Mouse (Mus musculus): ENCODE data around the gene Lig1. TPM values are rescaled to one million over a fixed set of nuclear protein-coding genes. Genes with fewer than 3 reads are reported as not detected.

Gene Lig1
- polyA plus RNA-seq, 1 experiment: 11.3 TPM

GRCm38 (mm10) chr7:13310493-13311199 is 33.6 kb downstream of the Lig1 start:
- H3K4me3 ChIP-seq (ENCODE audit: control insufficient read depth, low read depth, low read length): no peak overlapping the region
- H3K4me1 ChIP-seq (ENCODE audit: control insufficient read depth, insufficient read depth, low read length): no peaks in the 10 kb centered on the region
- H3K27ac ChIP-seq (ENCODE audit: control insufficient read depth, insufficient read depth, low read depth, low read length): no peak overlapping the region
- H3K27me3 ChIP-seq (ENCODE audit: control insufficient read depth, insufficient read depth, low read length): no peaks in the 10 kb centered on the region
- no peaks in the 10 kb centered on the region for H3K36me3 ChIP-seq (ENCODE audit: control insufficient read depth, insufficient read depth, low read length)
- TF ChIP-seq POLR2A (IDR thresholded peaks at IDR 0.05; ENCODE audit: control insufficient read depth, low read depth, low read length): no peak
- TF ChIP-seq CTCF (IDR thresholded peaks at IDR 0.05; ENCODE audit: control insufficient read depth, insufficient read depth, insufficient replicate concordance, low read depth, low read length): no peak

GRCm38 (mm10) chr7:13311401-13311800 is 34.3 kb downstream of the Lig1 start:
- no peak overlapping the region for H3K27ac ChIP-seq (ENCODE audit: control insufficient read depth, insufficient read depth, low read depth, low read length)
- TF ChIP-seq POLR2A (IDR thresholded peaks at IDR 0.05; ENCODE audit: control insufficient read depth, low read depth, low read length): no peak
- H3K36me3 ChIP-seq (ENCODE audit: control insufficient read depth, insufficient read depth, low read length): no peaks in the 10 kb centered on the region
- no peak overlapping the region for H3K4me3 ChIP-seq (ENCODE audit: control insufficient read depth, low read depth, low read length)
- no peaks in the 10 kb centered on the region for H3K27me3 ChIP-seq (ENCODE audit: control insufficient read depth, insufficient read depth, low read length)
- no peaks in the 10 kb centered on the region for H3K4me1 ChIP-seq (ENCODE audit: control insufficient read depth, insufficient read depth, low read length)

- H3K36me3 ChIP-seq (ENCODE audit: control insufficient read depth, insufficient read depth, low read length): no peaks in the 10 kb centered on the region
- H3K4me1 ChIP-seq (ENCODE audit: control insufficient read depth, insufficient read depth, low read length): no peaks in the 10 kb centered on the region
- TF ChIP-seq POLR2A (IDR thresholded peaks at IDR 0.05; ENCODE audit: control insufficient read depth, low read depth, low read length): no peak
- TF ChIP-seq CTCF (IDR thresholded peaks at IDR 0.05; ENCODE audit: control insufficient read depth, insufficient read depth, insufficient replicate concordance, low read depth, low read length): no peak
- H3K4me3 ChIP-seq (ENCODE audit: control insufficient read depth, low read depth, low read length): no peak overlapping the region
- H3K27me3 ChIP-seq (ENCODE audit: control insufficient read depth, insufficient read depth, low read length): no peaks in the 10 kb centered on the region
- H3K27ac ChIP-seq (ENCODE audit: control insufficient read depth, insufficient read depth, low read depth, low read length): no peak overlapping the region
Observed at GRCm38 (mm10) chr7:13314095-13314597, 37.1 kb downstream of the Lig1 start.

- Histone ChIP-seq H3K27ac (ENCODE audit: control insufficient read depth, insufficient read depth, low read depth, low read length) (no peak overlapping the region), H3K36me3 (ENCODE audit: control insufficient read depth, insufficient read depth, low read length) (no peaks in the 10 kb centered on the region), H3K27me3 (ENCODE audit: control insufficient read depth, insufficient read depth, low read length) (no peaks in the 10 kb centered on the region), H3K4me3 (ENCODE audit: control insufficient read depth, low read depth, low read length) (no peak overlapping the region), H3K4me1 (ENCODE audit: control insufficient read depth, insufficient read depth, low read length) (no peaks in the 10 kb centered on the region)
- no peak for TF ChIP-seq POLR2A (IDR thresholded peaks at IDR 0.05; ENCODE audit: control insufficient read depth, low read depth, low read length)
- no peak for TF ChIP-seq CTCF (IDR thresholded peaks at IDR 0.05; ENCODE audit: control insufficient read depth, insufficient read depth, insufficient replicate concordance, low read depth, low read length)
Observed at GRCm38 (mm10) chr7:13321424-13321823, 44.3 kb downstream of the Lig1 start.

- no peak for TF ChIP-seq POLR2A (IDR thresholded peaks at IDR 0.05; ENCODE audit: control insufficient read depth, low read depth, low read length)
- no peak for TF ChIP-seq CTCF (IDR thresholded peaks at IDR 0.05; ENCODE audit: control insufficient read depth, insufficient read depth, insufficient replicate concordance, low read depth, low read length)
- Histone ChIP-seq H3K27ac (ENCODE audit: control insufficient read depth, insufficient read depth, low read depth, low read length) (no peak within 1 kb of the TSS), H3K4me1 (ENCODE audit: control insufficient read depth, insufficient read depth, low read length) (no peaks in the 10 kb centered on the region), H3K36me3 (ENCODE audit: control insufficient read depth, insufficient read depth, low read length) (no peaks in the 10 kb centered on the region), H3K27me3 (ENCODE audit: control insufficient read depth, insufficient read depth, low read length) (no peaks in the 10 kb centered on the region), H3K4me3 (ENCODE audit: control insufficient read depth, low read depth, low read length) (no peak within 1 kb of the TSS)
Observed at GRCm38 (mm10) chr7:13324316-13324715, 47.2 kb downstream of the Lig1 start, which contains the start of gene Pla2g4c. Gene Pla2g4c, plus strand, starts transcription at chr7:13324655.

- Histone ChIP-seq H3K36me3 (ENCODE audit: control insufficient read depth, insufficient read depth, low read length) (no peaks in the 10 kb centered on the region), H3K27ac (ENCODE audit: control insufficient read depth, insufficient read depth, low read depth, low read length) (no peak overlapping the region), H3K27me3 (ENCODE audit: control insufficient read depth, insufficient read depth, low read length) (no peaks in the 10 kb centered on the region), H3K4me1 (ENCODE audit: control insufficient read depth, insufficient read depth, low read length) (no peaks in the 10 kb centered on the region), H3K4me3 (ENCODE audit: control insufficient read depth, low read depth, low read length) (no peak overlapping the region)
- TF ChIP-seq CTCF (IDR thresholded peaks at IDR 0.05; ENCODE audit: control insufficient read depth, insufficient read depth, insufficient replicate concordance, low read depth, low read length) (no peak), POLR2A (IDR thresholded peaks at IDR 0.05; ENCODE audit: control insufficient read depth, low read depth, low read length) (no peak)
Observed at GRCm38 (mm10) chr7:13330575-13330974, 53.5 kb downstream of the Lig1 start.

- Histone ChIP-seq H3K27ac (ENCODE audit: control insufficient read depth, insufficient read depth, low read depth, low read length) (no peak overlapping the region), H3K4me3 (ENCODE audit: control insufficient read depth, low read depth, low read length) (no peak overlapping the region), H3K36me3 (ENCODE audit: control insufficient read depth, insufficient read depth, low read length) (no peaks in the 10 kb centered on the region), H3K27me3 (ENCODE audit: control insufficient read depth, insufficient read depth, low read length) (no peaks in the 10 kb centered on the region), H3K4me1 (ENCODE audit: control insufficient read depth, insufficient read depth, low read length) (no peaks in the 10 kb centered on the region)
- TF ChIP-seq POLR2A (IDR thresholded peaks at IDR 0.05; ENCODE audit: control insufficient read depth, low read depth, low read length) (no peak), CTCF (IDR thresholded peaks at IDR 0.05; ENCODE audit: control insufficient read depth, insufficient read depth, insufficient replicate concordance, low read depth, low read length) (no peak)
Observed at GRCm38 (mm10) chr7:13355943-13356342, 78.9 kb downstream of the Lig1 start.

Other genes with a start within 250 kb of the Lig1 start
- 107 and 115 TPM in 2 replicates for gene Chmp2a, start 242.5 kb upstream of the Lig1 start, polyA plus RNA-seq (2012; rRNA removed)
- gene Ube2m, start 239.0 kb upstream of the Lig1 start, polyA plus RNA-seq (2012; rRNA removed): 377 and 399 TPM in 2 replicates
- 7.5 and 8.2 TPM in 2 replicates for gene Mzf1, start 222.5 kb upstream of the Lig1 start, polyA plus RNA-seq (2012; rRNA removed)
- not detected in 2 replicates for gene Vmn1r85, start 182.1 kb upstream of the Lig1 start, polyA plus RNA-seq (2012; rRNA removed)
- gene Vmn1r86, start 157.4 kb upstream of the Lig1 start, polyA plus RNA-seq (2012; rRNA removed): not detected in 2 replicates
- gene Vmn1r87, start 137.1 kb upstream of the Lig1 start, polyA plus RNA-seq (2012; rRNA removed): not detected in 2 replicates
- gene Vmn1r88, start 117.7 kb upstream of the Lig1 start, polyA plus RNA-seq (2012; rRNA removed): not detected in 2 replicates
- not detected in 2 replicates for gene Vmn1r89, start 64.3 kb upstream of the Lig1 start, polyA plus RNA-seq (2012; rRNA removed)
- 2.5 and 2.8 TPM in 2 replicates for gene Zswim9, start 1.4 kb downstream of the Lig1 start, polyA plus RNA-seq (2012; rRNA removed)
- gene Pla2g4c, start 47.4 kb downstream of the Lig1 start, polyA plus RNA-seq (2012; rRNA removed): 0.08 and 0.12 TPM in 2 replicates
- not detected in 2 replicates for gene Cabp5, start 120.8 kb downstream of the Lig1 start, polyA plus RNA-seq (2012; rRNA removed)
- gene Bsph1, start 173.6 kb downstream of the Lig1 start, polyA plus RNA-seq (2012; rRNA removed): not detected in 2 replicates

Data from testis, adult 2 months (tissue).